Mouse (Mus musculus): ENCODE results near the gene Esr2. TPM values are rescaled to one million over a fixed set of nuclear protein-coding genes. Genes with fewer than 3 reads are reported as not detected.

Esr2 gene
- polyA plus RNA-seq, 2 experiments from 2014 or later, result not detected

- ATAC-seq, result no peak
Measured at GRCm38 (mm10) chr12:76081557-76082211, 95.4 kb downstream of the Esr2 start.

- no peak for ATAC-seq
Measured at GRCm38 (mm10) chr12:76080876-76081556, 96.0 kb downstream of the Esr2 start.

- ATAC-seq, result no peak
Measured at GRCm38 (mm10) chr12:76073981-76074380, 103.1 kb downstream of the Esr2 start.

GRCm38 (mm10) chr12:76073066-76073826 lies 103.8 kb downstream of the Esr2 start:
- no peak for ATAC-seq

- ATAC-seq, result no peak
Measured at GRCm38 (mm10) chr12:76071935-76072849, 104.9 kb downstream of the Esr2 start.

Other genes starting within 250 kb of the Esr2 start
- not detected for gene Tex21, start 69.5 kb upstream of the Esr2 start, polyA plus RNA-seq (2017; shearing (Covaris generic))
- gene Mthfd1, start 78.0 kb upstream of the Esr2 start, polyA plus RNA-seq (2017; shearing (Covaris generic)), result 10 to 100 TPM; 24.4 to 35.0 TPM
- gene Akap5, start 147.6 kb upstream of the Esr2 start, polyA plus RNA-seq (2017; shearing (Covaris generic)), result 1 to 10 TPM; 1.3 to 2.2 TPM
- gene Zbtb25, start 192.3 kb upstream of the Esr2 start, polyA plus RNA-seq (2017; shearing (Covaris generic)), result 10 to 100 TPM; 12.1 to 15.0 TPM
- gene Zbtb1, start 193.0 kb upstream of the Esr2 start, polyA plus RNA-seq (2017; shearing (Covaris generic)), result 10 to 100 TPM; 25.6 to 26.1 TPM
- 1 to 10 TPM; 3.8 to 4.8 TPM for gene Hspa2, start 226.9 kb upstream of the Esr2 start, polyA plus RNA-seq (2017; shearing (Covaris generic))
- not detected for gene Ppp1r36, start 240.3 kb upstream of the Esr2 start, polyA plus RNA-seq (2017; shearing (Covaris generic))